Mouse (Mus musculus) C3H10T1/2 (cell line): Measurements from ENCODE around the gene Hmbs. TPM values are rescaled to one million over a fixed set of nuclear protein-coding genes. Genes with fewer than 3 reads are reported as not detected.

Experiments used
- polyA plus RNA-seq, 2 experiments: library from polyadenylated mRNA; unstranded; fragments of >200 nt; fragmentation: generic; extraction: Trizol; gene quantifications; one replicate each; pipeline ENCODE4 v1.2.1; 2012; ENCODE audit warnings: missing spikeins in 2 of 2

The Hmbs gene
- polyA plus RNA-seq = 10 to 100 TPM; 33.8 to 49.1 TPM

GRCm38 (mm10) chr9:44343781-44344421 is at the start of gene Hmbs:
TSS of gene Hmbs (minus strand) at chr9:44344228.

GRCm38 (mm10) chr9:44379054-44379834 is 35.2 kb upstream of the Hmbs start, which contains the start of gene Hyou1:
TSS of gene Hyou1 (plus strand) at chr9:44379490.

GRCm38 (mm10) chr9:44361190-44361917 is 17.3 kb upstream of the Hmbs start, which contains the start of gene Vps11:
TSS of gene Vps11 (minus strand) at chr9:44361670.

DNA sequence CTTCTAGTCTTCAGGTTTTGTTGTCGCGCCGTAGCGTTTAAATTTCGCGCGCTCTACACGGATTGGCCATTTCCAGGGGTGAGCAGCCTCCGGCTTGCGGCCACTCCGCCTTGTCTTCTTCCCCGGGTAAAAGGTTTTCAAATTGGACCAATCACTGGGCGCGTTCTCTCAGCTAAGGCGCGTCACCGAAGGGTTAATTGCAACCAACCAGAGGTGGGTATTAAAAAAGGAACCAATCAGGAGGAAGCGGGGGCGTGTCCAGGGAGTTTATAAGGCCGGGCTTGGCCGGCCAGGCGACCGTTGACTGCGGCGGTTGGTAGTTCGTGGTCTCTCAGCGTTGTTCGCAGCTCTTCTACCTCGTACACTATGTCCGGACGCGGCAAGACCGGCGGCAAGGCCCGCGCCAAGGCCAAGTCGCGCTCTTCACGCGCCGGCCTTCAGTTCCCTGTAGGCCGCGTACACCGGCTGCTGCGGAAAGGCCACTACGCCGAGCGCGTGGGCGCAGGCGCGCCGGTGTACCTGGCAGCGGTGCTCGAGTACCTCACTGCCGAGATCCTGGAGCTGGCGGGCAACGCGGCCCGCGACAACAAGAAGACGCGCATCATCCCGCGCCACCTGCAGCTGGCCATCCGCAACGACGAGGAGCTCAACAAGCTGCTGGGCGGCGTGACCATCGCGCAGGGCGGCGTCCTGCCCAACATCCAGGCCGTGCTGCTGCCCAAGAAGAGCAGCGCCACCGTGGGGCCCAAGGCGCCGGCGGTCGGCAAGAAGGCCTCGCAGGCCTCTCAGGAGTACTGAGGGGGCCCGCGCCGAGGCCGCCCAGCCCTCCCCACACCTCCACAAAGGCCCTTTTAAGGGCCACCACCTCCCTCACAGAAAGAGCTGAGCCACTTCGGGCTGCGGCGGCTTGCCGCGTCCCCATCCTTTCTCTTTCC is 9.4 kb downstream of the Hmbs start, which contains the start of gene H2afx:
Gene H2afx, plus strand, starts transcription at position 299 of the 935 bp plus-strand sequence.

DNA sequence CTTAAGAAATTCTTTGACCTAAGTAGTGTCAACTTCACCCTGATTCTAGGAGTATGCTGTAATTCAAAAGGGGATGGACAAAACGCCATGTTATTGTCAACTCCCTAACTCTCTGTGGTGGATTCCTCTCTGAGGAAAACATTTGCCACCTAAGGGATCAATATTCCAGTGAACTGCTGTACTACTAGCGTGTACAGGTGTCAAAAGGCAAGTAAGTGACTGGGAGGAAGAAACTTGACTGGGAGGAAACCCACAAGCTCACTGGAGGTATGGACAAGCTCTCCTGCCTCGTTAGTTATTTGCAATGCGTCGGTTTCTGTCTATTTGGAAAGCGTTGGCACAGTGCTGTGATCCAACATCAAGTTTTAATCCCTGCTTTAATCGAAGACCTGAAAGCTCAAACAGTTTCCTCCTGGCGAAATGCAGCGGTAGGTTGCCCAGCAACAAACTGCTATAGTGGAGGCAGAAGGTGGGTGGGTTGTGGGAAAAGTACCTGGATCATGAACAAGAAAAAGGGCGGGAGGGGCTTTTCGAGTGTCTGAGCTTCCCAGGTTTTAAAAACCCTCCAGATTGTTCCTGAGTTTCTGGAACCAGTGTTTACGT is 18.2 kb downstream of the Hmbs start, which contains the start of gene Dpagt1:
Gene Dpagt1, plus strand, starts transcription at position 252 of the 603 bp plus-strand sequence.

DNA sequence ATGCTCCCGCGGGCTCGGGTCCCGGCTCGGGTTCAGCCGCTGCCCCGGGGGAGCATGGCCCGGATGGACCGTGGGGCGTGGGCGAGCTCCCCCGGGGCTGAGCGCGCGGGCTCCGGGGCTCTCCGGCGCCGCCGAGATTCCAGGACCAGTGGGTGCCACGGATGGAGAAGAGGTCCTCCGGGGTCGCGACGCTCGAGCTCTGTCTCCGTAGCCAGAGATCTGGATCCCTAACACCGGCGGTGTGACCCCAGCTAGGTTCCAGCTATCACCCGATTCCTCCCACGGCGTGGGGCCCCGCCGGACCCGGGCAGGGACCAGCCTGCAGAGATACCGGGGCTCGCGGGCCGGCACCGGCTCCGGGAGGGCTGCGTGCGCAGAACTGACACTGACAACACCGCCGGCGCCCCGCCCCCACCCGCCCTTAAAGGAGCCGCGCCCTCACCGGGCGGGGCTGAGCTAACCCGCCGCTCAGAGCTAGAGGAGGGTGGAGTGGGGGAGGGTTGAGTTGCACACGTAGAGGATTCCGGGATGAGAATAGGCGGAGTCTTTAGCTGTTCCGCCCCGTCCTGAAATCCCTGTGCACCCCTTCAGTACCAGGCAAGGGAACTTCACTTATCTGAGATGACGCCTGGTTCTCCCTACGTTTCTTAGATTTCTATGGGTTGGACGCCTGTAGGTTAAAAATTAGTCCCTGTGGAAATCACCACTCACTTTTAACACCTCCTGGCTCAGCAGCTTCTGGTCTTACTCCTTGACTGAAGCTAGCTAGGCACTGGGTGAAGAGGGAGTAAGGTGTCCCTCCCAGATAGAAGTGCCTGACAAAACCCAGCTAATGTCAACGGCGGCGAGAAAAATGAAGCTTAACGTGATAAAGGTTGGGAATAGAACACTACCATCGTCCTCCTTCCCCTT is 23.9 kb downstream of the Hmbs start, which contains the start of gene C2cd2l:
Gene C2cd2l, minus strand, starts transcription at position 399 of the 912 bp plus-strand sequence.

DNA sequence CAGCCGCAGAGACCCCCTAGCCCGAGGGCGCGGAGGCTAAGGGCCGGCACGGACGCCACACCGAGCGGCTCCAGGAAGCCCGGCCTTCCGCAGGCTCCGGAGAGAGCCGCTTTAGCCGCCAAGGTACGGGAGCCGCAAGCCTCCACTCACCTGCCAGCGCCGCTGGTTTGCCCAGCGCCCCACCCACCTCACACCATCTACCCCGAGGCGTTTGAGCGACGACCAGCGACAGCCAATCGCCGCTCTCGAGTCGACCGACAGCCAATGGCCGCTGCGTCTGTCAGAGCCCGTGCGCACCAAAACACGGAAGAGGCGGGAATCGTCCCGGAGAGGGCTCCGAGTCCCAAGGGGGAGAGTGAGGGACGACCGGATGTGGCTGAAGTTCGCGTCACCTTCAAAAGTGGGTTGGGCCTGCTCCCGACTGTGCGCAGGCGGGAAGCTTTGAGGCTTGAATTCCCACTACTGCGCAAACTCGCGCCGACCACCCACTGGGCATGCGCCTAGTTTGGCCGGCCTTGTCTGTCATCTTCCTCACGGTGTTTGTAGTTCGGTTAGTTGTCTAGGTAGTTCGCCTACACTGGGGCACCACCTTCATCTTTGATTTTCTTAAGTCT is 38.5 kb downstream of the Hmbs start, which contains the start of gene Hinfp:
Gene Hinfp, minus strand, starts transcription at position 206 of the 614 bp plus-strand sequence.

GRCm38 (mm10) chr9:44288076-44288958 is 55.7 kb downstream of the Hmbs start, which contains the start of gene Abcg4:
TSS of gene Abcg4 (minus strand) at chr9:44288615.

Other genes starting within 250 kb of the Hmbs start
- gene Mfrp, start 242.5 kb downstream of the Hmbs start, polyA plus RNA-seq = under 1 TPM in 1 of 2 experiments, not detected in 1; 0.06 TPM
- 1 to 10 TPM in 1 of 2 experiments, under 1 TPM in 1; 0.16 to 1.5 TPM for gene C1qtnf5, start 237.0 kb downstream of the Hmbs start, polyA plus RNA-seq
- gene Gm49380, start 230.7 kb downstream of the Hmbs start, polyA plus RNA-seq = under 1 TPM in 1 of 2 experiments, not detected in 1; 0.27 TPM
- 10 to 100 TPM; 43.1 to 68.6 TPM for gene Rnf26, start 230.7 kb downstream of the Hmbs start, polyA plus RNA-seq
- gene Mcam, start 209.8 kb downstream of the Hmbs start, polyA plus RNA-seq = under 1 TPM; 0.19 to 0.68 TPM
- gene Cbl, start 110.2 kb downstream of the Hmbs start, polyA plus RNA-seq = 1 to 10 TPM in 1 of 2 experiments, under 1 TPM in 1; 0.90 to 3.3 TPM
- gene Ccdc153, start 103.6 kb downstream of the Hmbs start, polyA plus RNA-seq = not detected
- under 1 TPM in 1 of 2 experiments, not detected in 1; 0.04 TPM for gene Pdzd3, start 92.8 kb downstream of the Hmbs start, polyA plus RNA-seq
- 1 to 10 TPM in 1 of 2 experiments, under 1 TPM in 1; 0.41 to 2.5 TPM for gene Nlrx1, start 75.6 kb downstream of the Hmbs start, polyA plus RNA-seq
- gene Abcg4, start 55.6 kb downstream of the Hmbs start, polyA plus RNA-seq = under 1 TPM; 0.09 to 0.91 TPM
- gene Hinfp, start 38.6 kb downstream of the Hmbs start, polyA plus RNA-seq = 1 to 10 TPM; 2.5 to 5.2 TPM
- gene C2cd2l, start 23.9 kb downstream of the Hmbs start, polyA plus RNA-seq = 1 to 10 TPM; 3.7 to 4.6 TPM
- 10 to 100 TPM; 24.6 to 26.4 TPM for gene Dpagt1, start 18.2 kb downstream of the Hmbs start, polyA plus RNA-seq
- 100 to 1,000 TPM; 334 to 376 TPM for gene H2afx, start 9.5 kb downstream of the Hmbs start, polyA plus RNA-seq
- gene Vps11, start 17.4 kb upstream of the Hmbs start, polyA plus RNA-seq = 10 to 100 TPM; 13.5 to 31.9 TPM
- gene Hyou1, start 35.3 kb upstream of the Hmbs start, polyA plus RNA-seq = 10 to 100 TPM; 12.8 to 29.3 TPM
- gene Slc37a4, start 52.6 kb upstream of the Hmbs start, polyA plus RNA-seq = 10 to 100 TPM in 1 of 2 experiments, 1 to 10 TPM in 1; 5.7 to 11.4 TPM
- 1,000 to 10,000 TPM; 2,064 to 3,081 TPM for gene Rps25, start 62.9 kb upstream of the Hmbs start, polyA plus RNA-seq
- 10 to 100 TPM; 86.8 to 98.1 TPM for gene Trappc4, start 63.4 kb upstream of the Hmbs start, polyA plus RNA-seq
- 10 to 100 TPM in 1 of 2 experiments, 1 to 10 TPM in 1; 7.9 to 23.6 TPM for gene Ccdc84, start 74.3 kb upstream of the Hmbs start, polyA plus RNA-seq
- gene Foxr1, start 96.9 kb upstream of the Hmbs start, polyA plus RNA-seq = not detected
- under 1 TPM in 1 of 2 experiments, not detected in 1; 0.07 TPM for gene Upk2, start 110.7 kb upstream of the Hmbs start, polyA plus RNA-seq
- gene Bcl9l, start 138.6 kb upstream of the Hmbs start, polyA plus RNA-seq = 10 to 100 TPM; 22.2 to 90.8 TPM
- gene Cxcr5, start 217.6 kb upstream of the Hmbs start, polyA plus RNA-seq = under 1 TPM; 0.02 to 0.15 TPM